Mouse (Mus musculus) stomach, postnatal 0 days (tissue): Measurements from ENCODE around the gene Clcn7. TPM values are rescaled to one million over a fixed set of nuclear protein-coding genes. Genes with fewer than 3 reads are reported as not detected.

ENCODE experiments used
- ATAC-seq: fragments of 200-750 bp; cut with Nextera tagmentation; 2 replicates; pipeline ENCODE4 v1.8.0; 2017; ENCODE audit not compliant: low FRiP score, low TSS enrichment
- DNase-seq: peaks from one replicate; pipeline ENCODE4 v3.0.0-alpha.2; 2016; ENCODE audit warnings: low spot score
- H3K27ac ChIP-seq: fragments of 300-500 bp; sonication (generic); replicated peaks from 2 replicates; pipeline ENCODE4 v1.5.1; 2014; ENCODE audit warnings: mild to moderate bottlenecking, control low read depth
- H3K27me3 ChIP-seq: fragments of 300-500 bp; sonication (generic); 2 replicates; pipeline ENCODE4 v1.6.1; 2014; ENCODE audit warnings: low read length; ENCODE audit not compliant: control insufficient read depth, insufficient read depth
- H3K36me3 ChIP-seq: fragments of 300-500 bp; sonication (generic); 2 replicates; pipeline ENCODE4 v1.6.1; 2014; ENCODE audit warnings: low read length, mixed read lengths; ENCODE audit not compliant: control insufficient read depth, insufficient read depth
- H3K4me1 ChIP-seq: fragments of 300-500 bp; sonication (generic); replicated peaks from 2 replicates; pipeline ENCODE4 v1.6.1; 2014; ENCODE audit warnings: antibody characterized with exemption; ENCODE audit not compliant: control insufficient read depth, insufficient read depth
- H3K4me2 ChIP-seq: fragments of 300-500 bp; sonication (generic); replicated peaks from 2 replicates; pipeline ENCODE4 v1.6.1; 2014; ENCODE audit warnings: low read depth, mild to moderate bottlenecking, control low read depth, moderate library complexity
- H3K4me3 ChIP-seq: fragments of 300-500 bp; sonication (generic); 2 replicates; pipeline ENCODE4 v1.5.1; 2014; ENCODE audit warnings: low read depth, low read length, control low read depth
- H3K9ac ChIP-seq: fragments of 300-500 bp; sonication (generic); 2 replicates; pipeline ENCODE4 v1.6.1; 2014; ENCODE audit warnings: mild to moderate bottlenecking, low read length, control low read depth, mixed read lengths
- H3K9me3 ChIP-seq: fragments of 300-500 bp; sonication (generic); 2 replicates; pipeline ENCODE4 v1.6.1; 2016; ENCODE audit warnings: low read length; ENCODE audit not compliant: control insufficient read depth
- CTCF ChIP-seq: IDR thresholded peaks from 2 replicates; pipeline ENCODE4 v1.5.1; 2016; ENCODE audit warnings: antibody characterized with exemption, low read depth, mild to moderate bottlenecking, moderate library complexity
- EP300 ChIP-seq: optimal IDR thresholded peaks from 2 replicates; pipeline ENCODE3; 2016; ENCODE audit warnings: antibody characterized with exemption
- WGBS: fragments of 180-500 bp; shearing (Covaris S2); extraction: QIAGEN DNeasy Blood & Tissue Kit; methylation state at CpG from one replicate; pipeline ENCODE4 v1.1.7; 2014; 5-methylcytosine and 5-hydroxymethylcytosine counted together
- polyA plus RNA-seq: library from polyadenylated mRNA; unstranded; fragments of >200 nt; fragmentation: Nextera tagmentation; extraction: Ambion mirVana; gene quantifications from 2 replicates; pipeline ENCODE4 v1.2.1, GENCODE M21; 2015

Clcn7 gene
- polyA plus RNA-seq, 1 experiment from 2014 or later = 10.5 TPM

DNA sequence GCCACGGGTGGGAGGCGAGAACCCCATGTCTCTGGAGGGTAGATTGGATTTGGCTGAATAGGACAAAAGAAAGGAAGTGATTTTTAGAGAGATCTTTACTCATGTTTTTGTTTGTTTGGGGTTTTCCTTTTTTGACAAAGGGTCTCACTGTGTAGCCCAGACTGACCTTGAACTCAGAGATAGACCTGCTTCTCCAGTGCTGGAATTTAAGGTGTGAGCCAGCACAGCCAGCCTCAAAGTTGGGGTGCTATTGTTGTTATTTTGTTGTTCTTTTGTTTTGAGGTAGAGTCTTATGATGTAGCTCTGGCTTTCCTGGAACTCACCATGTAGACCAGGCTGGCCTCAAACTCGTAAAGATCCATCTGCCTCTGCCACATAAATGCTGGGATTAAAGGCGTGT is 69.2 kb downstream of the Clcn7 start:
- H3K27ac ChIP-seq = no peak overlapping the region
- no peak overlapping the region for H3K4me2 ChIP-seq
- H3K9me3 ChIP-seq = no peaks in the 10 kb centered on the region
- no peak overlapping the region for H3K9ac ChIP-seq
- peaks cover 28% of the 10 kb centered on the region for H3K36me3 ChIP-seq
- DNase-seq = no peak
- no peaks in the 10 kb centered on the region for H3K27me3 ChIP-seq
- no peak for ATAC-seq
- no peak for TF ChIP-seq CTCF
- no peak for TF ChIP-seq EP300
- 84% methylated on average over 4 of the region's 4 CpGs for WGBS
- H3K4me3 ChIP-seq = no peak overlapping the region
- no peaks in the 10 kb centered on the region for H3K4me1 ChIP-seq

GRCm38 (mm10) chr17:25210006-25210405 is 76.8 kb downstream of the Clcn7 start:
- no peak overlapping the region for H3K4me2 ChIP-seq
- H3K4me1 ChIP-seq = no peaks in the 10 kb centered on the region
- H3K4me3 ChIP-seq = no peak overlapping the region
- peaks cover 25% of the 10 kb centered on the region for H3K36me3 ChIP-seq
- H3K27me3 ChIP-seq = no peaks in the 10 kb centered on the region
- H3K9ac ChIP-seq = no peak overlapping the region
- no peak for DNase-seq
- H3K9me3 ChIP-seq = no peaks in the 10 kb centered on the region
- H3K27ac ChIP-seq = no peak overlapping the region
- ATAC-seq = no peak
- WGBS = 66% methylated on average over 4 of the region's 4 CpGs
- TF ChIP-seq CTCF (no peak), EP300 (no peak)

DNA sequence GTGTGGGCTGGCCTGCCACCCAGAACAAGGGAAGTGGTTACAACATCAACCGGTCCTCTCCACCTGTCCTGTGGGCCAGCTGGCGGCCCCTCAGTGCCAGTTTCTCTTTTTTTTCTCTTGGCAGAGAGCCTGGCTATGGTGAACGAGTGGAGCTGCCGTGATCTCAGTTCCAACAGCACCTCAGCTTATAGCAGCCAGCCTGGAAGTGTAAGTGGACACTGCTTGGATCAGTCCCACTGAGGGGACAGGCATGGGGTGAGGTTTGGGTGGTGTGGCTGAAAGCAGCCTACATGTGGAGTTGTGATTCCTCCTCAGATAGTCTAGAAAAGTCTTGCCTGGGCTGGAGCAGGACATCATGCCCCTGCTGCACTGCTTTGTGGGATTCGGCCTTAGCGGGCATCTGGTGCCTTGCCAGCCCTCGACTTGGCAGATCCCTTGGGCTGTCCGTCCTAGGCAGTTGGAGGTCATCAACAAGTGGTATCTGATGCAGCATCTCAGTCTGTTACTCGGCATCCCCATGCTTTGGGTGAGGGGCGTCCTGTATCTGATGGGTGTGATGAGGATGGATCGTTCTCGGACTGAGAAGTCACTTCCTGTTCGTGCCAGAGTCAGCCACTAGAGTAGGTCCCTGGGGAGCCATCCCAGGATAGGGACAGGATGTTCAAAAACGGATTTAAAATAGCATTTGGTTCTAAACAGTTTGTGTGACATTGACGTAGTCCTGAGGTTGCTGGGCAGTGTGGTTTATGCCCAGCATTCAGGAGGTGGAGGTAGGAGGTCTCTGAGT is 77.7 kb downstream of the Clcn7 start:
- Histone ChIP-seq H3K9me3 (no peaks in the 10 kb centered on the region), H3K4me3 (no peak overlapping the region), H3K27ac (no peak overlapping the region), H3K36me3 (peaks cover 27% of the 10 kb centered on the region), H3K4me1 (no peaks in the 10 kb centered on the region), H3K4me2 (no peak overlapping the region), H3K27me3 (no peaks in the 10 kb centered on the region), H3K9ac (no peak overlapping the region)
- DNase-seq (no peak), ATAC-seq (no peak)
- 77% methylated on average over 15 of the region's 15 CpGs for WGBS
- no peak for TF ChIP-seq EP300
- no peak for TF ChIP-seq CTCF

GRCm38 (mm10) chr17:25211705-25212104 is 78.5 kb downstream of the Clcn7 start:
- WGBS = 60% methylated on average over 4 of the region's 4 CpGs
- ATAC-seq (no peak), DNase-seq (no peak)
- H3K4me2 ChIP-seq = no peak overlapping the region
- no peaks in the 10 kb centered on the region for H3K27me3 ChIP-seq
- TF ChIP-seq CTCF (no peak), EP300 (no peak)
- H3K4me3 ChIP-seq = no peak overlapping the region
- H3K4me1 ChIP-seq = no peaks in the 10 kb centered on the region
- no peak overlapping the region for H3K9ac ChIP-seq
- H3K36me3 ChIP-seq = peaks cover 31% of the 10 kb centered on the region
- no peak overlapping the region for H3K27ac ChIP-seq
- no peaks in the 10 kb centered on the region for H3K9me3 ChIP-seq

Other genes with a start within 250 kb of the Clcn7 start
- 39.4 and 40.5 TPM in 2 replicates for gene Nubp2, start 247.0 kb upstream of the Clcn7 start, polyA plus RNA-seq
- gene Spsb3, start 246.7 kb upstream of the Clcn7 start, polyA plus RNA-seq = 45.5 and 47.8 TPM in 2 replicates
- 15.6 and 17.6 TPM in 2 replicates for gene Eme2, start 238.3 kb upstream of the Clcn7 start, polyA plus RNA-seq
- 102 and 104 TPM in 2 replicates for gene Mrps34, start 238.3 kb upstream of the Clcn7 start, polyA plus RNA-seq
- gene Nme3, start 236.9 kb upstream of the Clcn7 start, polyA plus RNA-seq = 39.8 and 40.2 TPM in 2 replicates
- 6.2 and 6.5 TPM in 2 replicates for gene Mapk8ip3, start 196.4 kb upstream of the Clcn7 start, polyA plus RNA-seq
- gene Jpt2, start 172.7 kb upstream of the Clcn7 start, polyA plus RNA-seq = 51.8 and 53.9 TPM in 2 replicates
- 2.2 and 2.8 TPM in 2 replicates for gene Cramp1l, start 117.6 kb upstream of the Clcn7 start, polyA plus RNA-seq
- gene Ift140, start 117.3 kb upstream of the Clcn7 start, polyA plus RNA-seq = 4.1 and 4.2 TPM in 2 replicates
- 16.8 and 19.0 TPM in 2 replicates for gene Tmem204, start 49.8 kb upstream of the Clcn7 start, polyA plus RNA-seq
- 12.2 and 13.7 TPM in 2 replicates for gene Telo2, start 17.4 kb upstream of the Clcn7 start, polyA plus RNA-seq
- gene Ptx4, start 12.6 kb upstream of the Clcn7 start, polyA plus RNA-seq = 0.30 and 0.33 TPM in 2 replicates
- gene Ccdc154, start 29.1 kb downstream of the Clcn7 start, polyA plus RNA-seq = 0.80 and 0.84 TPM in 2 replicates
- 5.8 and 6.0 TPM in 2 replicates for gene Gm38655, start 42.1 kb downstream of the Clcn7 start, polyA plus RNA-seq
- 23.1 and 23.6 TPM in 2 replicates for gene BC003965, start 51.2 kb downstream of the Clcn7 start, polyA plus RNA-seq
- 3.0 and 3.1 TPM in 2 replicates for gene Unkl, start 55.0 kb downstream of the Clcn7 start, polyA plus RNA-seq
- gene Gnptg, start 106.7 kb downstream of the Clcn7 start, polyA plus RNA-seq = 36.0 and 39.3 TPM in 2 replicates
- 31.3 and 33.7 TPM in 2 replicates for gene Tsr3, start 106.8 kb downstream of the Clcn7 start, polyA plus RNA-seq
- 1.2 and 1.3 TPM in 2 replicates for gene Baiap3, start 123.0 kb downstream of the Clcn7 start, polyA plus RNA-seq
- 308 and 318 TPM in 2 replicates for gene Ube2i, start 141.2 kb downstream of the Clcn7 start, polyA plus RNA-seq
- 0.50 and 0.52 TPM in 2 replicates for gene Prss34, start 165.0 kb downstream of the Clcn7 start, polyA plus RNA-seq
- gene Prss28, start 175.3 kb downstream of the Clcn7 start, polyA plus RNA-seq = not detected in 2 replicates
- gene Prss29, start 185.3 kb downstream of the Clcn7 start, polyA plus RNA-seq = not detected in 2 replicates
- gene Tpsab1, start 212.2 kb downstream of the Clcn7 start, polyA plus RNA-seq = 0.62 and 0.75 TPM in 2 replicates
- gene Tpsb2, start 232.9 kb downstream of the Clcn7 start, polyA plus RNA-seq = 18.1 and 18.5 TPM in 2 replicates
- gene Tpsg1, start 235.9 kb downstream of the Clcn7 start, polyA plus RNA-seq = 0.16 and 0.27 TPM in 2 replicates